Mouse (Mus musculus): ENCODE measurements at regions not wholly inside any gene's neighbourhood (a gene's known extent, or its start where the extent isn't known, plus 50 kb on each side); places are given as distances from the start of the nearest gene placed in this dataset.

DNA sequence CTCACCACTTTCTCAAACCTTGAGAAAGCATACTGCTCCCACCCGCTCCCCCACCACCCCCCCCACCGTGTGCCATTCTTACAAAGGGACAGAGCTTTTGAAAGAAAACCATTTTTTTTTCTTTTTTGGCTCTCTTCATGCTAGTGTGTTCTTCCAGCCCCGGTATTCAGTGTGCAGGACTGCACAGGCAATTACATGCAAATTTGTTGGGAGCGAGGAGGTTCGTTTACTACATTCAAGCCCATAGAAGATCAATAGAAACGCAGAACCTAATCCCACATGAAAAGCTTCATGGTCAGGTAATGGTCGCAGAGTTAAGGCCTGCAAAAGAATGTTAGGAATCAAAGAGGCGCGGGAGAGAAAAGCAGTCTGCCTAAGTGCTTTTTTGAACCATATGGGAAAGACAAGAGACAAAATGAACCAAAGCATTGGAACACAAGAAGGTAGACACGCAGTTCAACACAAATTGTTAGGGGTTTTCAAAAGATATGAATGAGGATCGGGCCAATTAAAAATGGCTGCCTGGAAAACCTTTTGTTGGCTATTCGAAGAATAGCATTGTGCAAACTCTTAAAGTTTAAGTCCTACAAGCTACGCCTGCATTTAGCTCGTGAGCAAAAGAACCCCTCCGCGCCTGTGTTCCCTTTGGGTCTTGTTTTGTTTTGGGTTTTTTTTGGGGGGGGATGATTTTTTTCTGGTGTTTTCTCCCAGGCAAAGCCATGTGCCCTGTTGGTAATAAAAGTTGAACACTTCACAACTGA lies 166.6 kb upstream of the Id4 start:
- no peak for DNase-seq (ENCODE audit: low spot score)

DNA sequence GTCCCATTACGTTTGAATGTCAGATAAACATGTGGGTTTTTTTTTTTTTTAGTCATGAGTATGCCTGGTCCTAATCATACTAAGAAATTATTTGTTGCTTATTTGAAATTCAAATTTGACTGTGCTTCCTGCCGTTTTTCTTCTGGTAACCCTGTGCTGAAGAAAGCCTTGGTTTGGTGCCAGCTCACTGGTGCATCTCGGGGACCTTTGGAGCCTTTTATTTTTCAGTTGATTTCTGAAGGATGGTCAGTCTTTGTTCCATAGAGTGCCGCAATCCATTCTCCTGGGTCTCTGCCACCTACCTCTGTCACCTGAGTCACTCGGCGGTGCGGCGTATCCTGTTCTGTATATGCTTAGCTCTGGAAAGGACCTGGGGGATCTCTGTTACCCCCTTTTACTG lies 158.9 kb upstream of the Id4 start:
- no peak for DNase-seq (ENCODE audit: low spot score)

DNA sequence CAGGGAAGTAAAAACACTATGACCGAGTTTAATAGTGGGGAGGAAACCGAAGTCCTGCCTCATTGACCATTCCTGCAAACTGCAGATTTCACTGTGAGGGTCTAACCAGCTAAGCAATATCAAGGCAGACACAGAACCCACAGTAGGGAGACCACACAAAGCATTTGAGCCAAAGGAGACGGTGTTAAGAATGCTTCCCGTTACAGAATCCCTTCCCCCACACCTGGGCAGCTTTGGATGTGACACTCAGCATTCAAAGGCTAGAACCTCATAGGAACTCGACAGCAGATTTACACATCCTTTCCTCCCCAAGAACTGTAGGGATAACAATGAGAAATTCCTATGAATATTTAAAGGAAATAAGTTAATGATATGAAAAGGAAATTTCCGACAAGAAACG lies 158.5 kb upstream of the Id4 start:
- no peak for DNase-seq (ENCODE audit: low spot score)

DNA sequence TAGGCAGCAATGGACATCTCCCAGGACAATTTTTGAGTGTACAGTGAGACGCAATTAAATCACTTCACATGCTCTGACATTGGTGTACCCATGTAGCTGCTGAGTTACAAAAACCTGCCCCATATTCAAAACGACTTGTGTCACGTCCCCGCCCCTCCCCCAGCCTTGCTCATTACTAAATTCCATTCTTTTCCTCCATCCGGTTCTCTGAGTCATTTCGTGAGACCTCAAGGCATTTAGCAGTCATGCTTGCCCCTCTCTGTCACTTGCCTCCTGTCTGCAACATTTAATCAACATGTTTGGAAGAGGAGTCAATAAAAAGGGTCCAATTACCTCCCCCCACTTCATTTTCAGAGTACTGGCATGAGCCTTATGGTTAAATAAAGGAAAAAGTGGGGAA lies 156.3 kb upstream of the Id4 start:
- no peak for DNase-seq (ENCODE audit: low spot score)

DNA sequence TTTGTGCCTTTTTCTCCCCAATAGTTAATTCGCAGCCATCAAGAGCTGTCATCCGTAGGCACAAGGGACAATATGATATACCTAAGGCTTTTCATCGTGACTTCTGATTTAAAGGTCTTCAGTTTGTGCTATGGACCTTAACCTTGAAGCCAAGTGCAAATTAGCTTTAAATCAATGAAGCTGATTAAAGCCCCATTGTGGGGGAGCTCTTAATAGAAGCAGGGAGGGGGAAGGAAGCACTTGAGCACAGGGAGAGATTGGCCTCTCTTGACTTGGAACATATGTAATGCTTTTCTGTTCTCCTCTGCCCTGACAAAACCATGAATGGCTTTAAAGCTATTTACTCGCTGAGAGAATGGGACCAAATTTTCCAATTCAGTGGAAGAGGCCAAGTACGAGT lies 154.1 kb upstream of the Id4 start:
- no peak for DNase-seq (ENCODE audit: low spot score)

DNA sequence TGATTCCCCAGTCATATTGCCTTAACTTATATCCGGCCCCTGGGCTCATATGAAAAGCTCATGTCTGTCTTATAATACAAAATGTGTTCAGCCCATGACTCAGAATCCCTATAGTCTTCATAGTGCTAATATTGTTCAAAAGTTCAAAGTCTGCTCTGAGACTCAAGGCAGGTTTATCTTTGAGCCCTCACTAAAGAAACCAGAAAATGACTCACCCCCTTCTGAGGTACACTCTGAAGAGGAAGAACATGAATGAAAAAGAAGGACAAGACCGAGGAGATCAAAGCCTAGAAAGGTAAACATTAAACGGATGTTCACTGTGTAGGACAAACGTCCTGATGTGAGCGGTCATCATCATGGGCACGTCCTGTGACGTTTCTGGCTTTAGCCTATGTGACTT lies 145.1 kb upstream of the Id4 start:
- DNase-seq (ENCODE audit: low spot score), result no peak

DNA sequence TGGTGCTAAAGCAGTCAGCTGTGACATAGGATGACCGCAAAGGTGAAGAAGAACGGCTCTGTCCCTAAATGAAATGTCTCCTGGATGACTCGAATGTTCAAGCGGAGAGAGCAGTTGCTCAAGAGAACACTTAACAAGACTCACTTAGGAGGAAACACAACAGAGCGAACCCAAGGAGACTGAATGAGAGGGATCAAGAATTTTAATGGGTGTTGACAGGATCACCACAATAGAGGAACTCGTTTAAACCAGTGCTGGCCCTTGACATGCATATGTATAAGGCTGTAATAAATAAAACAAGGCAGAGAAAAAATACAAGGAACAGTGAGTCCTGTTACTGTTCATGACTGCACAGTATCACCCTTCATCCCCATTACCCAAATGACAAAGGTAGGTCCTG lies 134.4 kb upstream of the Id4 start:
- peak; percentile 18 for DNase-seq (ENCODE audit: low spot score)

DNA sequence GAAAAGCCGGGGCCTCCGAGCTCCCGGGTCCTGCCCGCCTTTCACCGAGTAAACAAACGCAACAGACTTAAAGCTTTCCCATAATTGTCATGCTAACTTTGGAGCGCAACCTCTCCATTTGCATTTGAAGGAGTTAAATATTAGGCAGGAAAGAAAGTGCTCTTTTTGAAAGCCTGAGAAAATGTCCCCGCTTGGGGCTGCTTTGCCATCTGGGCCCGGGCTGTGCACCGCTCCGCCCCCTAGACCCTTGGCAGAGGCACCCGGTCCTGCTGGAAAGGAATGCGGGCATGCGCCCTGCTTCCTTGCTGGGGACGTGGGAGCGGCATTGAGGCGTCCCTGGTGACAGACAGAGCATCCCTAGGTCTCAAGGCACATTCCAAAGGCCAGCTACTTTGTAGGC lies 130.3 kb upstream of the Id4 start:
- peak; percentile 27 for DNase-seq (ENCODE audit: low spot score)

DNA sequence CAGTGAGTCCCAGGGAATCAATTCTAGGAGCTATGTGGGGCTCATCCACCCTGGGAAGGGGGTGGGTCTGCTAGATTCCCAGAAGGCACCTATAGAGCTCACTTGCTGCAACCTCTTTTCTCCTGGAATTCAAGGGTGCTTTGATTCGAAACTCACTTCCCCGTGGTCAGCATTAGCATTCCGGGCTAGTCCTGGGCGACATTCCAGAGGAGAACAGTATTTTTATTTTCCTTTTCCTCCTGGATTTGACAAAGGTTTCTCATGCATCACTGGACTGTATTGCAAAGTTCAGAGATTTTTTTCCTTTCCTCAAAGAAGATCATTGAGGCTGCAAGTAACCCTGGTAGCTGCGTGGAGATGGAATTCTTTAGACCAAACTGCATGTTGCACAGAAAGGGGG lies 129.3 kb upstream of the Id4 start:
- no peak for DNase-seq (ENCODE audit: low spot score)

DNA sequence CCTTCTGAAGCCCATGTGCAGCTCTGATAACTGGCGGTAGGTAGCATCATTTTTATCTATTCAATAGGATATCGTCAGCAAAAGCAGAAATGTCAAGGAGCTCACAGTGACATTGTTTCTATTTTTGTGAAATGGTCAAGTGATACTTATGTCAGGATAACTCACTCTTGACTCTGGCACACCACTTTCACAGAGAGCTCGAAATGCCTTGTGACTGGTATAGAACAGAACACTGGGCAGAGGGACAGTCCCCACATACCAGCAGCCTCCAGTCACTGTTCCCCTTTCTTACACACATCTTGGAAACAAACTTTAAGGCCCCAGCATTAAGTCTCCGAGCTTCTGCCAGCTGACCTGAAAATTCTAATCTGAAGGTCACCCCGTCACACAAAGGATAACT lies 115.1 kb upstream of the Id4 start:
- no peak for DNase-seq (ENCODE audit: low spot score)

DNA sequence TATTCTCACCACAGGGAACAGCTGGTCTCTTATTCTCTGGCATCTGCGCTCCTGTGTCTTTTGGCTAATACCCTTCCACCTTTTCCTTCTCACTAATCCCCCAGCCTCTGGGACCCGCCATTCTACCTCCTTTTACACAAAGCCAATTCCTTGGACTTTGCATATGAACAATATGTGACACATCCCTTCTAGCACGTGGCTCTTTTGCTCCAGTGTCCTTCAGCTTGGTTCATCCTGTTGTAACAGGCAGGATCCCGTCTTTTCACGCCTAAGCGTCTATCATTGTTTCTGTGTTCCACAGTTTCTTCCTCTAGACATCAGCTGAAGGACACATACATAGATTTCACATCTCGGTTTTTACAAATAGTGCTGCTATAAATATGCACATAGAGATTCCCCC lies 114.0 kb upstream of the Id4 start:
- no peak for DNase-seq (ENCODE audit: low spot score)

DNA sequence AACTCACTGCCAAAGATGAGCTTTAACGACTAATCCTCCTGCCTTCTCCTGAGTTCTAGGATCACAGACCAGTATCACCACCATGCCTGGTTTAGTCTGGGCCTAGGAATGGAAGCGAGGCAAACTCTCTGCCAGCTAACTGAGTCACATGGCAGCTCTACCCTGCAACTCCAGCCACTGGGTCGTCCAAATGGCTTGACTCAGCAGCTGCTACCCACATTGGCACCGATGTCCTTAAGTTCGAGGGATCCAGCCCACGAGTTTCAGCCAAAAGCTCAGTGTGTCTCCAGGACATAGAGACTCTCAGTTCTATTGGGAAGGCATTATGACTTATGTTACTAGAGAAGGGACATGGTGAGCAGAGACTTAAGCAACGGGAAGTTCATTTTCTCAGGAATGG lies 107.8 kb upstream of the Id4 start:
- DNase-seq (ENCODE audit: low spot score), result no peak

DNA sequence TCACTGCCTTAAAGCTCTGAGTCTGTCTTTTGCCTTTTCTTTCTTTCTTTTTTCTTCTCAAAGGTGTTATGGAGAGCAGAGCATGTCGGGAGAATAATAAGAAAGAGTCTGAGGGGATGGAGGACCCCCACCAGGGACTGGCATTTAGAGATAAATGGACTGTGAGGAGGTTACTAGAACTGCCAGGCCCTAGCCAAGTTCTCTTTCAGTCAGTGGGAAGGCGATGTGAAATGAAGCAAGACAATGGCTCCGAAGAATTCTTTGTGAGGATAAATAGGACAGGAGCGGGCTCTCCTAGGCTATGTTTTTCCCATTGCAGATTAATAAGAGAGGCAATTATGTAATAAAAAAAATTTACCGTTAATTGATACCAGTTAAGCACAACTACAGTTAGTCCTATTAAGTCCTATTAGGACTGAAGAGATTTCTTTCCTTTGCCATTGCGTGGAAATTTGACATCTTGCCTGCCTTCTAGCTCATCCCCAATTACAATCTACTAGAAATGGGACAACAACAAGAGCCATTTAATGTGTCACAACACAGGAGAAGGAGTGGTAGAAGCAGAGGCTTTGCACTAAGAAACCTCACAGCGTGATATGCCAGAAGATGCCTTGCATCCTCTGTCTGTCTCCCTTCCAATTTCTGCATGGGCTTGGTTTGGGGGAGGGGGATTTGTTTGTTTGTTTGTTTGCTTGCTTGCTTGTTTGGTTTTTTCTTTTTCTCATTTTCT lies 107.2 kb upstream of the Id4 start:
- no peak for DNase-seq (ENCODE audit: low spot score)

DNA sequence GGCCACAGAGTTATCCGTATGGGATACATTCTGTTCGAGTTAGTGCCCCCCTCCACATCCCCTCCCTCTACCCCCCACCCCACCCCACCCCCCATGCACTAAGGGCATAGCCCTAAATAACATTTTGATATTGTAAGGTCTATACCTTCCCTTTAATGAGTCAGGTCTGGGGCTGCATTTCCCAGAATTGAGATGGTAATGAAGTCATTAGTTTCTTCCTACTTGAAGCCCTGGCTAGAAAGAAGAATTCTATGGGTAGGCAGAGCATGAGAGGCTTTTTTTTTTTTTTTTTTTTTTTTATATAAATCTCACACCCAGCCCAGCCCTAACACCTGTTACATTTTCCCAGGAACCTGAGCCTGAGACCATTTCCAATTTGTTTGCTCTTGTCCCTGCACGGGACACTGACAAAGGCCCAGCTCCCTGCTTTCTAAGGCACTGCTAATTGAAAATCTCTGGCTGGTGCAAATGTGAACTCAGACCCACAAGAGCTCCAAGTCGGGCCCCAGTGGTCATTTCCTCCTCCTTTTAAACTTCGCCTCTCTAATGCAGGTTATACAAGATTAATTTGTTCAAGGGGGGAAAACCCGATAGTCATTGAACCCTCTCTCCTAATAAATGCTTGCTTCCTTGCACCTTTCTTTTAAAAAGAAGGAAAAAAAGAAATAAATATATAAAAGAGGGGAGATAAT lies 106.5 kb upstream of the Id4 start:
- DNase-seq (ENCODE audit: low spot score), result no peak

DNA sequence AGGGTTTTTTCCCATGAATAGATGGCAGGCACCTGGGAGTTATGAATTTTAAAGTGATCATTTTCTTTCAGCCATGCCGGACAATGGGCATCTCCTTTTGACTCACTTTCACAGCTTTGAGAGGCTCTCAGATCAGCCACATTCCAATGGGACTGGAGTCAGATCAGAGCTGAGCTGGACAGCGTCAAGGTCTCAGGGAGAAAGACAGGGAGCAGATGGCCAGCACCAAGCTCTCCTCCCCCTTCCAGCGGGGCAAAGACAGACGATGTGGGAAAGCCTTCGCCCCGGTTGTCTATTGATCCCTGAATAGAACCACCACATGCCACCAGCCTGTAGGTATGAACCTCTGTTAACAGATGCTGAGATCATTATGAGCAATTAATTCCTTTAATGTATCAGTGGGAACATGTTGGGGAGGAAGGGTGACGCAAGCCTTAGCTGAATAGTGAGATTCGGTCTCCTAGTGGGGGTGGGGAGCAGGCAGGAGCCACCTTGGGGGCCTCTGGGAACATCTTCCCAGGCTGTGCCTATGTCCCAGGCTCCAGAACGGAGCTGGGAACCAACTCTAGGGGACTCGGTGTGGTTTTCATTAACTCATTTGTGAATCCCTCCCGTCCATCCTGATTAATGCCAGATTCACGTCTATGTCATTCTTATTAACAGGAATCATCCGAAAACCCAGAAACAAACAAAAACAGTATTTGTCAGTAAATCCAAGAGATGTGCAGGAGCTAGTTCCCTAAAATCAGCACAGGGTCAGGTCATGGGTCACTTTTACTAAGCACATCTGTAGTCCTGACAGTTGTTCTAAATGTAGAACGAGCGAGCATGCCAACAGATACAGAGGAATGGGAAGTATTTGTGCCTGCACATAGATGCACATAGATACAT lies 101.8 kb upstream of the Id4 start:
- no peak for DNase-seq (ENCODE audit: low spot score)

DNA sequence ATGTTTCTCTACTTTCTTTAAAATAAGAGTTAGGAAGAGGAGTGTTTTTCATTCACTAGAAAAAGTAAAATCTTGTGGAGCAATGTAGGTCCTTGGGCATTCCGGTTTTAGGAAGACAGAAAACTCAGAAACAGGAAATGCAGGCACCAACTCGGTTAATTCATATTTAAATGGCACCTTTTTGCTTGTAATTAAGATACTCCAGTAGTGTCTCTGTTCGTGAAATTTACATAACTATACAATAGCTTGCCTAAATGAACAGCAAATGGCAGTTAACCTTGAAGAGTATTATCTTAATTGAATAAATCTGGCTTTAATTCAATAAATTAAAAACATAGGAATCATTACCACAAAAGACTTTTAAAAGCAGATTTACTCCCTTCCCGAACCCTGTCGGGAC lies 100.9 kb upstream of the Id4 start:
- no peak for DNase-seq (ENCODE audit: low spot score)

DNA sequence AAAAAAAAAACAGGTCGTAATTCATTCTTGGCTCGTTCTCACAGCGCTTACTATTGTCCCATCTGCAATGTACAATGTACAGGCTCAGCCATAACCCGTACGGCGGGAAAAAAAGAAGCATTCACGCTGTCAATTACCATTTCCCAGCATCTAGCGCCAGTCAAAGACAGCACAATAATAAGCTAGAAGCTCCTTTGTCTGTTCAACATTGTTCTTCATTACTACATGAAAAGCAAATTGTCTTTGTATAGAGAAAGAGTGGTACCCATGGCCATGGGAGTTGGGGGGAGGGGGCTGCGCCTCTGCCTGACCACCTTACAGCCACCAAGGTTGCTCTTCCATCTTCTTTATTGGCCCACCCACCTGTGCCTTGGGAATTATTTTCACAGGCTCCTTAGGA lies 99.7 kb upstream of the Id4 start:
- DNase-seq (ENCODE audit: low spot score), result no peak

DNA sequence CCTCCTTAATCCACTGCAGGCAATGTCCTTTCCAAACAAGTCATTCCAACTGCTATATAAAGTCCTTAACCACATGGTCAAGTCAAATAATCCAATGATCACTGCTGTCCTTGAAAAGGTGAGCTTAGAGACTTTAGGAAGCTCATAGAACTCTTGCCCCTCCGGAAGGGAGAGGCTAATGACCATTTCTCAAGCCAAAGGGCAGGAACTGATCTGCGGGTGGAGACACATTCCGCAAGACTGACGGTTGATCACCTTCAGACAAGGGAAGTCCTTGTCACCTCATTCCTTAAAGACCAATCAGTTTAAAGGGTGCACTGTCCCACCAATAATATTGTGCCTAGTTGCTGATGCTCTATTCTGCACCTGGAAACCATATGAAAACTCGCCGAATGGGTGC lies 96.4 kb upstream of the Id4 start:
- DNase-seq (ENCODE audit: low spot score), result no peak

DNA sequence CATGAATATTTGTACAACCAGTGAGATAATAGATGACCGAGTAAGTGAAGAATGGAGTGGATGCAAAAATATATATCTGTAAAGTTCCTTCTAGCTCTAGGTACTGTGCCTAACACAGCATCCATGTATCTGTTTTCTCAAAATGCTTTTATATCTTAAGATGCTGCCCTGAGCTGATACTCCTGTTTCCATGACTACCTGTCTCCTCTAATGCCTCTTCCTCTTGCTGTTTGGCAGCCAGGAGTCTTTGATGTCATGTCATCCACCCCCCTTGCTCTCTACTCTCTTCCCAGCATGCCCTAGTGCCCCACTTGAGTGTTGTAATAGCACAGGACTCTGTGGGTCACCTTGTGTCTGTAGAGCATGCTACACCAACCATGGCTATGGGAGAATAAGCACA lies 95.2 kb upstream of the Id4 start:
- no peak for DNase-seq (ENCODE audit: low spot score)

DNA sequence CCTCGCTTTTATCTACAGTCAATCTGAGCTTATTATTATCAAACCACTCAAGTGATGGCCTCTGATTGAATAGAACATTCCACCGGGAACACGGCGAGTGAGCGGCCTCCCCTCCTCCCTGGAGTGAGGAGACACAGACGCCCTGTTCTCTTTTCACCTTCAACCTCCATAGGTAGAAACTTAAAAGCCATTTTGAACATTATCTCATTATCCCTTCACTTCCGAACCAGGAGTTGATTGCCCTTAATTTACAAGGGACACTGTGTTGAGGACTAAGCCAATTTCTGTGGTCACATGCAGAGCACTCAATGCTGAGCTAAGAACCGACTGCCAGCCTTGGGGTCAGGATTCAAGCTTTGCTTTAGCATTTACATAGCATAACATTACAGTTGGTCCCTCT lies 93.1 kb upstream of the Id4 start:
- no peak for DNase-seq (ENCODE audit: low spot score)

DNA sequence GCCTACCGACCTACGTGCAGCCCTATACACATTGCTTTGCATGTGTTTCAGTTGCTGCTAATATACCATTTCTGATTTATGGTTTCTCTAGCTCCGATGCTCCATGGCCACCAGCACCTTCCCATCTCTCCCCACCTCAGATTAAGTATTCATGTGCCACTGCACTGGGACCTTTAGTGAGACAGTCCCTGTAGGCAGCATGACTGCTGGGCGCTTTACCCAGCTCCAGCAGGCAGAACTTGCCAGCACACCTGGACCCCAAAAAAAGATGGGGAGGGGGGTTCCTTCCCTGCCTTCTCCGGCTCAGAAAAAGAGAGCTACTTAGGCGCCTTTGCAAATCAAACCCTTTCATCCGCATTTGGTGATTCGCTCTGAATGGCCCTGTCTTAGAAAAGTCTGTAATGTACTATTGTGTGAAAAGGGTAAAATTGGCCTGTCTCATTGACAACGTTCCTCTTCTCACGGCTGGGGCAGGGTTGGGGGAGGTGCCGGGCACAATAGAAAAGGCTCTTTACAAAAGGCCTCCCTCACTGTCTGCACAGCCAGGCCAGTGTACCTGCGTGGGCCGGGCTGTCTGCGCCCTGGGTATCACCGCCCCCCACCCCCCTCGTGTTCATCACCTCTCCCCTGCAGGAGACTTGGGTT lies 89.6 kb upstream of the Id4 start:
- no peak for DNase-seq (ENCODE audit: low spot score)

DNA sequence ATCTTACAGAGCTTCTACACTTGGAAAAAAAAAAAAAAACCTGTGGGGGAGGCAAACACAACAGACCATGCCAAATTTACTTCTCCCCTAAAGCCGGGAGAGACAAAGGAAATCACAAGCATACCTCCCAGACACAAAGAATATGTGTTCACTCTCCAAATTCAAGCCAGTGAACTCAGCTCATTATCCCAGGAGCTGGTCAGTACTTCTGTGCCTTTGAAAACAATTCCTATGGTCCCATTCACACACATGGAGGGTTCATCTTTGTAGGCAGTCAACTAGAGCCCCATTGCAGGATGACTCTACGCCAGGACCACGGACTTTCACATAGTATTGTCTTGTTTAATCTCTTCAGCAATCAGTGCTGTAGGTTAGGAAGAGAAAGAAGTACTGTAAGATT lies 89.0 kb upstream of the Id4 start:
- DNase-seq (ENCODE audit: low spot score), result no peak
